Mouse (Mus musculus): Measurements from ENCODE around the gene P3h3. TPM values are rescaled to one million over a fixed set of nuclear protein-coding genes. Genes with fewer than 3 reads are reported as not detected.

P3h3 gene
- 17.3 and 18.8 TPM in 2 replicates for polyA plus RNA-seq (2015; fragmentation: Nextera tagmentation; extraction: Ambion mirVana)

GRCm38 (mm10) chr6:124856916-124857839, at the start of gene P3h3:
TSS of gene P3h3 (minus strand) at chr6:124857752.

GRCm38 (mm10) chr6:124887986-124888385, 30.4 kb upstream of the P3h3 start, which contains the start of gene Cd4:
TSS of gene Cd4 (minus strand) at chr6:124888221.

GRCm38 (mm10) chr6:124863658-124864298, 6.2 kb upstream of the P3h3 start, which contains the start of gene Gpr162:
TSS of gene Gpr162 (minus strand) at chr6:124863983.

GRCm38 (mm10) chr6:124840241-124841167, 17.0 kb downstream of the P3h3 start, which contains the start of gene Gnb3:
TSS of gene Gnb3 (minus strand) at chr6:124840275.

GRCm38 (mm10) chr6:124828868-124829798, 28.4 kb downstream of the P3h3 start, which contains the start of the genes Usp5 and Cdca3:
TSS of gene Usp5 (minus strand) at chr6:124829484.
TSS of gene Cdca3 (plus strand) at chr6:124829547.

GRCm38 (mm10) chr6:124813933-124814332, 43.6 kb downstream of the P3h3 start, which contains the start of gene Tpi1:
TSS of gene Tpi1 (minus strand) at chr6:124814296.

GRCm38 (mm10) chr6:124808358-124809012, 49.1 kb downstream of the P3h3 start, which contains the start of gene Spsb2:
TSS of gene Spsb2 (plus strand) at chr6:124808661.

Other genes with a start within 250 kb of the P3h3 start
- gene C1s2, start 221.7 kb downstream of the P3h3 start, polyA plus RNA-seq (2015; fragmentation: Nextera tagmentation; extraction: Ambion mirVana) = 0.23 and 0.28 TPM in 2 replicates
- gene Lpcat3, start 194.7 kb downstream of the P3h3 start, polyA plus RNA-seq (2015; fragmentation: Nextera tagmentation; extraction: Ambion mirVana) = 48.4 and 101 TPM in 2 replicates
- gene Emg1, start 145.6 kb downstream of the P3h3 start, polyA plus RNA-seq (2015; fragmentation: Nextera tagmentation; extraction: Ambion mirVana) = 141 and 154 TPM in 2 replicates
- 205 and 312 TPM in 2 replicates for gene Phb2, start 145.4 kb downstream of the P3h3 start, polyA plus RNA-seq (2015; fragmentation: Nextera tagmentation; extraction: Ambion mirVana)
- 8.6 and 10.9 TPM in 2 replicates for gene Ptpn6, start 119.0 kb downstream of the P3h3 start, polyA plus RNA-seq (2015; fragmentation: Nextera tagmentation; extraction: Ambion mirVana)
- gene Grcc10, start 116.4 kb downstream of the P3h3 start, polyA plus RNA-seq (2015; fragmentation: Nextera tagmentation; extraction: Ambion mirVana) = 664 and 838 TPM in 2 replicates
- gene Gm45234, start 101.7 kb downstream of the P3h3 start, polyA plus RNA-seq (2015; fragmentation: Nextera tagmentation; extraction: Ambion mirVana) = not detected in 2 replicates
- 13.0 and 14.7 TPM in 2 replicates for gene Atn1, start 101.2 kb downstream of the P3h3 start, polyA plus RNA-seq (2015; fragmentation: Nextera tagmentation; extraction: Ambion mirVana)
- 11.3 and 20.0 TPM in 2 replicates for gene Eno2, start 88.1 kb downstream of the P3h3 start, polyA plus RNA-seq (2015; fragmentation: Nextera tagmentation; extraction: Ambion mirVana)
- 0.75 and 1.4 TPM in 2 replicates for gene Lrrc23, start 78.0 kb downstream of the P3h3 start, polyA plus RNA-seq (2015; fragmentation: Nextera tagmentation; extraction: Ambion mirVana)
- gene Spsb2, start 49.1 kb downstream of the P3h3 start, polyA plus RNA-seq (2015; fragmentation: Nextera tagmentation; extraction: Ambion mirVana) = 28.3 and 31.1 TPM in 2 replicates
- 417 and 594 TPM in 2 replicates for gene Tpi1, start 43.5 kb downstream of the P3h3 start, polyA plus RNA-seq (2015; fragmentation: Nextera tagmentation; extraction: Ambion mirVana)
- 72.2 and 94.2 TPM in 2 replicates for gene Usp5, start 28.3 kb downstream of the P3h3 start, polyA plus RNA-seq (2015; fragmentation: Nextera tagmentation; extraction: Ambion mirVana)
- 52.6 and 58.3 TPM in 2 replicates for gene Cdca3, start 28.2 kb downstream of the P3h3 start, polyA plus RNA-seq (2015; fragmentation: Nextera tagmentation; extraction: Ambion mirVana)
- 15.3 and 18.6 TPM in 2 replicates for gene Gnb3, start 17.5 kb downstream of the P3h3 start, polyA plus RNA-seq (2015; fragmentation: Nextera tagmentation; extraction: Ambion mirVana)
- gene Gpr162, start 6.2 kb upstream of the P3h3 start, polyA plus RNA-seq (2015; fragmentation: Nextera tagmentation; extraction: Ambion mirVana) = 2.1 and 3.7 TPM in 2 replicates
- 0.20 and 0.44 TPM in 2 replicates for gene Cd4, start 30.5 kb upstream of the P3h3 start, polyA plus RNA-seq (2015; fragmentation: Nextera tagmentation; extraction: Ambion mirVana)
- 2.4 and 4.2 TPM in 2 replicates for gene Lag3, start 54.0 kb upstream of the P3h3 start, polyA plus RNA-seq (2015; fragmentation: Nextera tagmentation; extraction: Ambion mirVana)
- gene Ptms, start 62.4 kb upstream of the P3h3 start, polyA plus RNA-seq (2015; fragmentation: Nextera tagmentation; extraction: Ambion mirVana) = 365 and 389 TPM in 2 replicates
- 266 and 322 TPM in 2 replicates for gene Mlf2, start 73.6 kb upstream of the P3h3 start, polyA plus RNA-seq (2015; fragmentation: Nextera tagmentation; extraction: Ambion mirVana)
- gene Cops7a, start 107.8 kb upstream of the P3h3 start, polyA plus RNA-seq (2015; fragmentation: Nextera tagmentation; extraction: Ambion mirVana) = 134 and 179 TPM in 2 replicates
- gene Pianp, start 138.9 kb upstream of the P3h3 start, polyA plus RNA-seq (2015; fragmentation: Nextera tagmentation; extraction: Ambion mirVana) = 4.0 and 7.4 TPM in 2 replicates
- 6.6 and 10.5 TPM in 2 replicates for gene Zfp384, start 151.4 kb upstream of the P3h3 start, polyA plus RNA-seq (2015; fragmentation: Nextera tagmentation; extraction: Ambion mirVana)
- gene Ing4, start 182.0 kb upstream of the P3h3 start, polyA plus RNA-seq (2015; fragmentation: Nextera tagmentation; extraction: Ambion mirVana) = 90.1 and 150 TPM in 2 replicates
- 3.2 and 3.4 TPM in 2 replicates for gene Acrbp, start 191.9 kb upstream of the P3h3 start, polyA plus RNA-seq (2015; fragmentation: Nextera tagmentation; extraction: Ambion mirVana)
- 0.37 and 0.96 TPM in 2 replicates for gene Lpar5, start 210.2 kb upstream of the P3h3 start, polyA plus RNA-seq (2015; fragmentation: Nextera tagmentation; extraction: Ambion mirVana)
- gene Chd4, start 238.2 kb upstream of the P3h3 start, polyA plus RNA-seq (2015; fragmentation: Nextera tagmentation; extraction: Ambion mirVana) = 41.4 and 42.5 TPM in 2 replicates

Measured in adrenal gland, postnatal 0 days (tissue).